Mouse (Mus musculus): ENCODE data around the gene Tmem178.

Tmem178 gene

DNA sequence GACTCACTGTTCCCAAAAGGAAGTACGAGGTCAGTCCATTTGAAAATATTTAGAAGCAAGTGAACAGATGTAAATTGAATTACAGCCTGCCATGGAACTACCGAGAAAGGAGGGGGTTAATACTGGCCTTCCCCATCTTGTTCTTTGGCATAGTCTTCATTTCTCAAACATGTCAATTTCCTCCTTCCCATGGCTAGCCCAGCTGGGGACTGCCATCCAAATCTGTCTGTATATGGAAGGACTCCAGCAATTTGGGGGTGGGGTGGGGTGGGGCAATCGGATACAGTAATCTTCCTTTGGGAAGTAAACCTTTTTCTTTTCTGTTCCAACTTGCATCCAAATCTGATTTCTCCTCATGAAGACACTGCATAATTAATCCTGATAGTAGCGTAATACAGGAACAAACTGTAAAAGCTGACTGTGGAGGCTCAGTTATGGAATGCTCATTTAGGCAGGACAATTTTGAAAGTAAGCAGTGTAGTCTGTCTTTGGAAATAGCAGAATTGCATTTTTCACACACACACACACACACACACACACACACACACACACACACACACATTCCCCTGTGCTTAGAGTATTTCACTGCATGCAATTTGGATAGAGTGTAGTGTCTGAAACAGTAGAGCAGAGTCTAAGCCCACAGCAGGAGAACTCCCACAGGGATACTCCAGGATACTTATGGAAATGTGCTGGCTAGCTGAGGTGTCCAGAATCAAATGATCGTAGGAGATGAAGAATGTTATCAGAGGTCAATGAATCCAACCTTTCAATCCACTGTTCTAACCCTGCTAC, 1.9 kb downstream of the Tmem178 start:
- DNase-seq = no peak

DNA sequence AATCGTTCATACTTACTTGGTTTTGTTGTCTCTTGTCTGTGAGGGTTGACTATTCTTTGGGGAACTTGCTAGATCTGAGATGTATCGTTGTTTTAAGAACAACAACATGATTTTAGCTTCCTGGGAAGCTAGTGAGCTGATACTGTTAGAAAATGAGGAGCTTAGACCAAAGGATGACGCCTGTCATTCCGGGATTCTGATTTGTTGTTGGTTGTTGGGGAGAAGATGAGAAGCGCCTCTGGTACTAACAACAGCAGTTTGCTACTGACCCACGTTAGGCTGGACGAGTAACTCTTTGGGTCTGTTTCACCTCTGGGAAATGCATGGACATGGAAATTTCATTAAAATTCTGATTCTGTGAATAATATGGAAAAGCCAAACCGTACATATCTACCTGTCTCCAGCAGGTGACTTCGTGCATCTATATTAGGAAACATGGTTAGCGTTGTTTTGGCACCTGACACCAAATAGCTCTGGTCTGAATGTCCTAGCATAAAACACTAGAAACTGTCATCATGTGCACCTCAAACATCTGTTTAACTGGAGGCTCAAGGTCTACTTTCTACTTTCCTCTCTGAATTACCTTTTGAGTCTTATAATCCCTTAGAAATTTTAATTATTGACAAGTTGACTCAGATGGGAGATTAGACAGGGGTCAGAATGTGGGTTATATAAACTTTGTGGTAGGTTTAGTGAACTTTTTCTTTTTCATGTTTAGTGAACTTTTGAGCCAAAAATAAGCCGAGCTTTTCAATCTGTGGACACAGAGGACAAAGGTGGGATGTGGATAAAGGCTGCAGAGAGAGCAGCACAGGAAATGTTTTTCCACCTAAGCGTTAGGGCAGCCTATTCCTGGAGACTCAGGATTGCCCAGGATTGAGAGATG, 2.9 kb downstream of the Tmem178 start:
- DNase-seq = no peak

DNA sequence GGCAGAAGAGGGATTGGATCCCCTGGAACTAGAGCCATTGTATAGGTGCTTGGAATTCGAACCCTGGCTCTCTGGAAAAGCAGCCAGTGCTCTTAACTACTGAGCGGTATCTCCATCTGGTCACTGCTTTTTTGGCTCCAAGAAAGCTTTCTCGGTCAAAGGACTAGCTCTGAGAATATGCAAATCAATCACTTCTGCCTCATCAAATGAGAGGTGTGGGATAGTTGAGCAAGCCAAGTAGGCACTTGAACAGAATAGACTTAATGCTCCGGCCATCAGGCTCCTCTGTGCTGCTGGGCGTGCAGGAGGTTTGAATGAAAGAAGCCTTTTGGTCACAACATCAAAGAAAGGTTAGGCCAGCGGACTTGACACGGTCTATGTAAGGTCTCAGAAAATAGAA, 5.0 kb downstream of the Tmem178 start:
- DNase-seq = no peak

DNA sequence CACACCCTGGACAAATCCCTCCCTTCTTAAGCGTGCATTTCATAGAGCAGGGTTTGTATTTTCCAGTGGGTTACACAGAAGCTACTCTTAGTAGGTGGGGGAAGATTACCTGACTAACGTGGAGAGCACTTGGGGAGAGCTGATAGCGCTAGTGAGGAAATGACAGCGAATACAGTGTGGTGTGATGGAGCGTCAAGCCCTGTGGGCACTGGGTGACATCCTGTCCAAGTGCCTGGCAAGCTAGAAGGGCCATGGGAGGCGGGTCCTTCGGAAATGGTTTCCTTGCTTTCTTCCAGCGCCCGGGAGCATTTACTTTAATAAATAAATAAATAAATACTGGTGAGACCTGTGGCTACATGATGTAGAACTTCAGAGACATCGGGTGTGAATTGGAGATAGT, 5.5 kb downstream of the Tmem178 start:
- no peak for DNase-seq

DNA sequence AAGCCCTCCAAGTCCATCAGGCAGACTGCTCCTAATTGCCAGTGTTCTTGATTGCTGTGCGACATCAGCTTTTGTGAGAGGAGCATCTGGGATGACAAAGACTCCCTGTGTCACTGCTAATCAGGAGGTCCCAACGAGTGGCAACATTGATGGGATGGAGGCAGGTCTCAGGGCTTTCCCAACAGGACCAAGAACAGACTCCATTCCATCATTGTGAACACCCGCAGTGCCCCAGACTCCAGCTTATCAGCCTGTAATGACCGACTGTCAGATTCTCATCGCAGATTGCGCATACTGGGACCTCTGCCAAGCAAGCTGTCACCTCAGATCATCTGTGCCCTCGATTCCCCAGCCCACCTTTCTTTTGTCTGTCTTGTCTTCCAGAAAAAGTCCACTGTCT, 7.9 kb downstream of the Tmem178 start:
- no peak for DNase-seq

DNA sequence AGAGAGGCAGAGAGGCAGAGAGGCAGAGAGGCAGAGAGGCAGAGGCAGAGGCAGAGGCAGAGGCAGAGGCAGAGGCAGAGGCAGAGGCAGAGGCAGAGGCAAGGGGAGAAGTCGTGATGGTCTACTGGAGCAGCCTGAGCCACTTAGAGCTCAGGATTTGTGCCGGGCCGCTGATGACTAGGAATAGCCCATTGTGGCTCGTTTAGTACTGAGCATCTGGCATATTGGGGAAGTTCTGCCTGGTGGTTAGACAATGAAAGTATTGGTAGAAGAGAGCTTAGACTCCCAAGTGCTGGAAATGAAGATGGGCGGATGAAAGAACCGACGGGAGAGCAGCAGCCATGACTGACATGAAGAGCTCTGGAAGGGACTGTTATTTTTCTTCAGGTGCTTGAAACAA, 11.0 kb downstream of the Tmem178 start:
- no peak for DNase-seq

DNA sequence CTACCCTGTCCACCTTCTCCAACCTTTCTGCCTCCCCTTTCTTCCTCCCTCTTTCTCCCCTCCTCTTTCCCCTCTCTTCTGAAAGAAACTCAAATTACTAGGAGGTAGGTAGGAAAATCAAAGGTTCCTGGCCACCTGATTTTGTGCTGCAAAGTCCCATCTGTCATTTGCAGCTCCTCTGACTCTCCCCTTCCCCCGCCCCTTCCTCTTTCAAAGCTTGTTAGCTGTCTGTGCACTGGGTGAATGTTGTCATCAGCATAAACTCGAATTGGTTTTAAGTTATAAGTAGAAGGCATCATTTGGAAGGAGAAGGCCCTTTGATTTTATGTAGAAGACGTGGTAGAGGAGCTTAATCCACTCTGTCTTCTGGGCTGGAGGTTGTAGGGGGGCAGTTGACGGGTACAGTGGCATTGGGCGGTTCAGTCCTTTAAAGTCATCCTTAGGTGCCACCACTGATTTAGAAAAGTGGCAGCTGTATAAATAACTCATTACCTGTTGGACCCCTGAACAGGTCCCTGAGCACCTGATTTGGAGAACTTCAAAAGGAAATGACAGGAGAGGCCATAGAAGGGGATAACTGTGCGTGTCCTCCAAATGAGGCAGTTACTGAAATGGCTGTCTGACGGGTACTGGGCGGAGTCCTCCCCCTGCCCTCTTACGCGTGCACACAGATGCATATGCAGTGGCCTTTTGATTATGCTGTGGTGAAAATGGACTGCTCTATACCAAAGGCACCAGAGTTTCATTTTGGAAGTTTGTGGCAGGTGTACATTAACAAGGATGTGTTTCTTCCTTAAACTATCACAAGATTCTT, 11.8 kb downstream of the Tmem178 start:
- DNase-seq = no peak

DNA sequence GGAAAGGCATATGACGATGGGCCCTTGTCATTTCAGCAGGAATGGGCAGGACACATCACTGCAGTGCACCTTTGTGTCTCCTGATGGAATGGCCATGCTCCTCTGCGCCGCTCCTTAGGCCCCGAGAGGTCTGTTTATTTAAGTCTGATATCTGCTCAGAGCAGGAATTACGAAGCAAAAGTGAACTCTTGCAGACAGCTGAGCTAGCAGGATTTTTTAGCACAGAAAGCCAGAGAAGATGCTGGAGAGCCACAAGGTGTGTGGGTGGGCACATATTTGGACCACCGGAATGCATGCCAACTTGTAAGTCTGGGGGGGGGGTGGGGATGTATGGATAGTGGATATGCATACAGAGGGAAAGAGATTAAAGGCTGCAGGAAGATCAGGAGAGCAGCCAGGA, 13.9 kb downstream of the Tmem178 start:
- no peak for DNase-seq

DNA sequence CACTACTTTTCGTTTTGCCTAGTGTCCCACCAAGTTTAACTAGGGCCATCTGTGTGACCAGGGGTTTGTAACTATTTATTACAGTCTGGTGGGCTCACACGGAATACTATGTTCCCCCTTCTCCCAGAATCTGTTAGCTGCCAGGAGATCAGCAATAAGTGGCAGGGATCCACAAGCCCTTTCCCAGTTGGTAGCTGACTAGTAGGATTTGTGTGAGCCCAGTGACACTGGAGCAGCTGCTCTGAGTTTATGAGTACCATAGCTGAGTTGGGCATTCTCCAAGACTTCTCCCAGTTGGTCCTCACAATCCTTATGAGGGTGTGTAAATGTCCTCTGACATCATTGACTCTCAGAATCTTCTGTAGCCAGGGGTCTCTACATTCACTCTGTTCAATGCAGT, 15.4 kb downstream of the Tmem178 start:
- DNase-seq = no peak

DNA sequence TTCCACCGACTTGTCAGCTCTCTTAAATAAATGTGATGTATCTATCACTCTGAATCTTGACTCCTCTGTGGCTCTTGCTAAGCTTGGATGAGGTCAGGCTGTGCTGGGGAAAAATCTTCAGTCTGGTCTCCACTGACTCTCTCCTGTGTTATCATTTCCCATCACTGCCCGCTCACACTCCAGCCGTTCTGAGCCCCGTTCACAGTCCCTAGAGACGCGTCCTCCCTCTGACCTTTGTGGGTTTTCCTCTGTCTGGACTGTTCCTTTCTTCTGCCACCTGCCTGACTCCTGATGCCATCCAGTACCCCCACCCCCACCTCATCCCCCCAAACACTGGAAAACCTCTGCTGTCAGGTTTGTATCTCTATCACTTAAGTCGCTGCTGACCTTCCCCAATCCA, 23.0 kb downstream of the Tmem178 start:
- no peak for DNase-seq

DNA sequence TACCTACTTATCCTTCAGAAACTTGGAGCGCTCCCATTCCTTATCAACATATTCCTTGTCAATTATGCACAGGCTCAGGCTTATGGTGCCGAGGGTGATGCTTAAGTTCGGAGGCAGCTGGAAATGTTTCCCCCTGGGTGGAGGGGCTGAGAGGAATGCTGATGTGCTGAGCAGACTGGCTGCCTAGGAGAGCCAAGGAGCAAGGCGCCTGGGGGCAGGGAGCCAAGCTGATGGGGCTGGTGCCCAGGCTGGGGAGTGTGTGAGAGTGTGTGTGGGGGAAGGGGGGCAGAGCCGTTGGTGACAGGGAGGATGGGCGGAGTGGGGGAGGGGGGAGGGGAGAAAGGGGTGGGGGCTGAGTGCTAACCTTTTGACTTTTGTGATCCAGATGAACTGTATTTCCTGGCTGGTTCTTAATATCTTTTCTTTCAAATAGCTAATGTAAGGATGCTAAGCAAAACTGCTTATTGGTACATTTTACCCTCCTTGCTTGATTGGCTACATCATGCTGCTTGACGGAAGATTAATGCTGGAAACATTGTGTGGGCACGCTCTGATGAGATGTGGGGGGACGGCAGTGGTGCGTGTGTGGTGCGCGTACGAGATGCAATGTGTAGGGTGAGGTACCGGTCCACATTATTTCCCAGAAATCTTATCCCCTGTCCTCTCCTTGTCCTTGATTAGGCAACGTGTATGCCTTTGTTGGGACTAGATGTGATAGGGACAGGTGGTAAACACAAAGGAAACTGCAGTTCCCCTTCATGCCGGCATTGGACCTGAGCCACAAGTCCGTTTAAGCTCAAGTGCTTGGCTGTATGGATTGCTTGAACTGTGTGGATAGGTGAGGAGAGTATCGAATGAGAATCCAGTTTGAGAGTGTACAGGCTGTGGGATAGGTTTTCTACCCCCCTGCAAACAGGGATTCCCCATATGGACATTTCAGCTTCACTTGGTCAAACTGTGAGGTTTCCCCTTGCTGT, 25.5 kb downstream of the Tmem178 start:
- peak; percentile 19 for DNase-seq

DNA sequence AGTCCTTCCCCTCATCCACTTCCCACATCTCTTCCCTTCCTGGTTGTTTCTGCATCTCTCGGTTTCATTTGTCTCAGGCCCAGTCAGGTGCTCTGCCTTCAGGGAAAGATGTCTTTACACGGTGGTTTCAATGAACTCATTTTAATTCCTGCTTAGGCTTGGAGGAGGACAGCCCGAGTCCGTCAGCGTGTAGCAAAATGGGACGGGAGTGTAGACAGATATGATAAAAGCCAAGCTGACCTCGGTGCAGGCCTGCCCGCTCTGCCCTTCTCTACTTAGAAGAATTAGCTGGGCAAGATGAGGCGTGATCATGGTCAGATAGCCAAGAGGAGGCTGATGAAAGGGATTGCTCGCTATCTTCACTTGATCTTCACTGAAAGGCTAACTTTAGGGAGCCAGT, 26.3 kb downstream of the Tmem178 start:
- DNase-seq = no peak

DNA sequence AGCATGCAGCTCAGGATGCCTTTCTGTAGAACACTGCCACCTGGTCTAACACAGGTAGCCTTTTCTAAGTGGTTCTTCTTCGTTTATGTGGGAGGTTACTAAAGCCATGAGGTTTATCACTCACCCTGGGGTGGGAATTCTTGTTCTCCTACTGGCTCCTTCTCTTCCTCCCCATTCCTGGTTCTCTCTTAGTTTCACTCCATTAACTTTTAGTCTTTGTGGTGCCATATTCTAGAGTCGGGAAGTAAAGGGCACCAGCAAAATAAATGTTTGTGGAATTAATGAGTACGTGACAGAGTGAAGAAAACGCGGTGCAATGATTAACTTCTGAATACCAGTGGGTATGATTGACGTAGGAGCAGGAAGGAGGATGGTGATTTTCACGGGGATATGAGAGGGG, 28.5 kb downstream of the Tmem178 start:
- DNase-seq = no peak

DNA sequence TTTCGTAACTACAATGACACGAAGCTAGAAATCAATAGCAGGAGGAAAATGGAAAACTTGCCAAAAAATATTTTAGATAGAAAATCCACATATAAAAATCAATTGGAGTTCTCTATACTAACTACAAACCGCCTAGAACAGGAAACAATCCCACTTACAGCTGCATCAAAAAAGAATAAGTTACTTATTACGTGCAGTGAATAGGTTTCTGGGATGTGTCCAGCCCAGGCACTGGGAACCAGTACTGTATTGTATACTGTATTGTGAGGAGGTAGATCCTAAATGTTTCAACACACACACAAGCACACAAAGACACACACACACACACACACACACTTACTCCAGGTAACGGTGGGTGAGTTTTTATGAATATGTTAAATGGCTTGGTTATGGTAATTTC, 32.8 kb downstream of the Tmem178 start:
- DNase-seq = no peak

DNA sequence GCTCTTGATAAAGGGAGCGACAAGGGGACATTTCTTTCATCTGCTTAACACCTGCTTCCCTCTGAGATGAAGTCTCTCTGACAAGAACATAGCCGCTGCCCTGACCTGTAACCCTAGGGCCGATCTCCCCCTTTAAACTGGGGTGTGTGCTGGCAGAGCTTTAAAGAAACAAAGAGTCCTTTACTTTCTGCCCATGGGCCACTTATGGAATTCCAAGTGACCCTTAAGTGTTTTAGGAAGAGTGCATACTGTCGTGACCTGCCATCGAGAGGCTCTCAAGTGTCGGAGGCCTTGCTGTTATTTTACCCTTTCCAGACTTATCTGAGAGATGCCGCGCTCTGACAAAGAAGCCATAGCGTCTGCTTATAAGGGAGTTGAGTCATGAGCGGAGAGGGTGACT, 35.7 kb downstream of the Tmem178 start:
- no peak for DNase-seq

DNA sequence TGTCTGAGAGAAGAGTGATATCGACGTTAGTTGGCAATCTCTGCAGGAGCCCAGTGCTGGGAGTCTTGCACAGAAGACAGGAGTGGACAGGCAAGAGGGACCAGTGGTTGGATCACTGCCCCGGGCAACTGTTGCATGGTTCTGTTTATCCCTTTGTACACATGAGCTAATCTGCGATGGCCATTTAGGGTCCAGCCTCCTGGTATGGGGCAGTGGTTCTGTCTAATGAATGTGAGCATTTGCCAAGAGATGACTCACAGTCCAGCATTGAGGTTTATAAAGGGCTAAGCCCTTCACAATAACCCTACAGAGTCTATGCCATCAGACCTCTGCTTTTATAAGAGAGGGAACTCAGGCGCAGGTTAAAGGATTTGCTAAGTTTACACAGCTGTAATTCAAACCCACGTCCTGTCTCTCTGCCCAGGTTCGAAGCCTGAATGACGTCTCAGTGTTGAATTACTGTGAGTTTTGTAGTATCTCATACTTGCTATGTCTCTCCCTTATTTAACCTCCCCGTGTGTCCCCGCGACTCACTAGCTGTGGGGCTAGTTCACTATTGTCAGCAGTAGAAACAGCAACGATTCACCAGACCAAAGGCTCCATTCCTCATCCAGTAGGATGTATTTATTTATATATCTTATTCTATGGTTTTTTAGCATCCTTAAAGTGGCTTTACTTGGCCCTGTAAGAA, 37.4 kb downstream of the Tmem178 start:
- DNase-seq = no peak

DNA sequence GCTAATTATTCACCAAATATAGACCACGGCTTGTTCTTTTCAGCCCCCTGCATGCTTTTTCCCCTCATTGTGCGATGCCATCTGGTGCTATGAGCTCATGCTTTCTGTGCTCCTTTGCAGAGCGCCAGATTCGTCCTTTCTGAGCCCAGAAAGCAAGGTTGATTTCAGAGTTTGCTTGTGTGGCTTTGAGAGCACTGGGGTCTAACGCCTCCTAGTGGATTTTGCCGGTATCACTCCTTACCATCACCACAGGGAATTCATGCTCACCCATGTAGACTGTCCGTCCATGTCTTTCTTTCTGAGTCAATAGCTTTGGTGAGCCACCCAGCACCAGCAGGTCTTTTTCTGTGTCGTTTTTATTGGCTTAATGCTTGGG, 38.0 kb downstream of the Tmem178 start:
- peak; percentile 51 for DNase-seq

DNA sequence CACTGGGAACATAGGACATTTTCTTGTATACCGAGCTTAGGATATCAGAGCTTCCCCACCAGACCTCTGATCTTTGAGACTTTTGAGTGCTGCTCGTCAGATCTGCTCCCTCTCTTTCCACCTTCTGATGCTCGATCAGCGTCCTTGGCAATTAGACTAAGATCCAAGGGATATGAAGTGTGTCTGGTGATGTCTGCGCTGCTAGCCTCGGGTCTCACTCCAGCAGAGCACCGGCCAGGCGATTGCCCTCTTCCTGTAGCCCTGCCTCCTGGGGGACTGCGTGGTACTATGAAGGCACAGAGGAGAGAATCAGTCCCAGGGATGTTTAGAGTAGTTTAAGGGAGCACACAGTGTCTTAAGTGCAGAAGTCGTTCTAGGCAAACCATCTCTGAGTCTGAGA, 38.5 kb downstream of the Tmem178 start:
- no peak for DNase-seq

DNA sequence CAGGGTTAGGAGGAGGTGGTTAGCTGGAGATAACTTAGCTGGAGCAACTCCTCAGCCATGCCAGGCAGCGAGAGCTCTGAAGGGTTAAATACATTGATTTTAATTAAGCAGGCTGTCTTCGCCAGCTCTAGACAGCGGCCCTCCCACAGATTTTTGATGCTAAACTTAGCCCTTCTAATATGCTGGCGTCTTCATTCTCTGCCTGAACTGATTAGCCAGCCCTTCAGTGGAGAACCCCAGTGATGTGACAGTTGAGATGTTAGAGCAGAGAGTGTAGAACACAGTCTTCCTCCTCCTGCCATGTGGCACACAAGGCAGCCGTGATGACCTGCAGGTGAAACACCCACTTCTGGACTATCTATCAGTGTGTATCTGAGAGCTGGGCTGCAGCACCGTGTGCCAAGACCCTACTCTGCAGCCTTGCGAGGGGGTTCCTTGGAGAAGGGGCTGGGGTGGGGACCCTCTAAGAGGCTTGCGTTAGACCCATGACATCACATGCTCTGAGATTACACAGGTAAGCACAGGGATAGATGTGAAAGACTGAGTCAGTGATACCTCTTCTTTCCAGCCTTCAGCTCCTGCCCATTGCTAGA, 47.2 kb downstream of the Tmem178 start:
- no peak for DNase-seq

DNA sequence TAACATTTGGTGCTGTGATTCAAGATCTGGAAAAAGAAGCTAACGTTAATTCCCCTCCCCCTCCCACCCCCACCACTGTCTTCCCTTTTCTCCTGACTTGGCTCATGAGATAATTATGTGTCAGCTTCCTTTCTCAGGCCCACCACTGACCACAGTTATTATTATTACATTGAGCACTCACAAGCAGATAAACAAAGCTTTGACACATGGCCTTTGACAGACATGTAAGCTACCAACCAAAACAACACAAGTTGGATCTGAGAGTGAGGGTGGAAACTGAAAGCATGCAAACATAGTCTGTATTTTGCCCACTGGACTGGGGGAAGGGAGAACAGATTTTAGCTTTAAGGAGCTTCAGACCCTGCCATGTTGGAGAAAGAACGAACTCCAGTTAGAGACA, 52.8 kb downstream of the Tmem178 start:
- no peak for DNase-seq

DNA sequence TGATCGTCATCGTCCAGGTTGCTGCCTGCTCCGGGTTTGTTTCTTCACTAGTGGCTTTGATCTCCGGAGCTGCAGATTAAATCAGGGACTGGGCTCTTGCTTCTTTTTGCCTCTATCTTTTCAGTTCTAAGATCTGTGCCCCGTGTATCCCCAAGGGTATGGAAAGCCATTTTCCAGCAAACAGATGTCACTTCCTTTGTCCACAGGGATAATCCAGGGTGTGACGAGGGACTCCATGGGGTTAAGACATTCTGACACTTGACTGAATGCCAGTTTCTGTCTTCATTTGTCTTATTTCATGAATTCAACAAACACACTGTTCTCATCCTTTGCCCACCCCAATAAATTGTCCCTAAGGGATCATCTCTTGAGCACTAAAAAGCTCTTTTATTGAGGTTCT, 54.5 kb downstream of the Tmem178 start:
- no peak for DNase-seq

Data from liver (tissue).